8 mouse cellular contexts compared by ENCODE assay signal in the genomic region with DNA sequence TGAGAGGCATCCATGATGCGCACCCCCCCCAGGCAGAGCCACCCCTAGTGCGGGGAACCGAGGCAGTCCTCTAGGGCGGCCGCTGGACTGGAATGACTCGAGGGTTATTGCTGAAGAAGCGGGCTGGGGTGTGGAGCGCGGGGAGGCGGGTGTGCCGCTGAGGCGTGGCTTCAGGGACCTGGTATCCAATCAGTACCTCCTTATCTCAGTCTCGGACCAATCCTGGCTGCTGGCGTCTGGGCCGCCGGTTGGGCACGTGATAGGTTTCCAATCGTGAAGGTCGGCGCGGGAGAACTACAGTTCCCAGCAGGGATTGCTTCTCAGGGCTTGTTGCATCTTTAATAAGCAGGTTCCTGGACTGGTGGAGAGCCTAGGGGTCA. TPM values are rescaled to one million over a fixed set of nuclear protein-coding genes. Genes with fewer than 3 reads are reported as not detected.
DNase-seq lines count a peak whose midpoint lies in the region; ATAC-seq and TF ChIP-seq lines count a peak whose summit lies in the region.

No protein-coding gene starts in this region.

- in situ Hi-C loops in Patski (cut with MboI; ENCODE audit: low pct_unique_long_range_greater_than_20kb) = no loop called here

- peak; percentile 73 for DNase-seq in Patski (ENCODE audit: low read depth, low spot score)
- DNase-seq in cerebellum, postnatal 14 days = peak; percentile 95
- peak; percentile 96 to 97 for DNase-seq in frontal cortex, postnatal 14 days (ENCODE audit: low spot score in 2 of 2)
- peak; percentile 77 to 85 for DNase-seq in layer of hippocampus, postnatal 25 days (ENCODE audit: extremely low spot score in 1 of 2, low spot score in 1 of 2)
- DNase-seq in lung, postnatal 25 days (ENCODE audit: low spot score) = peak; percentile 97
- DNase-seq in retina, embryonic 14.5 days (ENCODE audit: low spot score) = peak; percentile 97
- peak; percentile 93 for DNase-seq in thymus, postnatal 4 days

- CTCF ChIA-PET in Patski (lab: Charles Lee) = interaction anchor here (1.8 kb wide), 1 partner anchor 14 kb away, joined by 6 read pairs; no protein-coding TSS in a partner anchor

- ATAC-seq in Patski = peak; percentile 99
- ATAC-seq in hindbrain, embryonic 13.5 days (ENCODE audit: low FRiP score) = peak; percentile 99

- under 1% methylated on average over 21 of the region's 21 CpGs for WGBS in hindbrain, embryonic 13.5 days

- H3K27me3 ChIP-seq in Patski = no peaks in the 10 kb centered on the region
- no peaks in the 10 kb centered on the region for H3K27me3 ChIP-seq in hindbrain, embryonic 13.5 days

- TF ChIP-seq CTCF in Patski (IDR thresholded peaks at IDR 0.05) = no peak

- H3K4me2 ChIP-seq in hindbrain, embryonic 13.5 days = peak overlapping the region; percentile 71

- H3K36me3 ChIP-seq in hindbrain, embryonic 13.5 days = peaks cover 25% of the 10 kb centered on the region

- POLR2A ChIA-PET in Patski (lab: Charles Lee) = no interaction called here

- H3K4me1 ChIP-seq in hindbrain, embryonic 13.5 days (replicated peaks) = peaks cover 14% of the 10 kb centered on the region

- no peaks in the 10 kb centered on the region for H3K9me3 ChIP-seq in hindbrain, embryonic 13.5 days

- H3K9ac ChIP-seq in hindbrain, embryonic 13.5 days = peak overlapping the region; percentile 90

- H3K4me3 ChIP-seq in hindbrain, embryonic 13.5 days = peak overlapping the region; percentile 95

- peak overlapping the region; percentile 94 for H3K27ac ChIP-seq in hindbrain, embryonic 13.5 days

RNA-seq across cellular contexts. Expression of gene Immt, which starts 0.4 kb away (rescaled TPM):
- polyA plus RNA-seq in Patski (2021) = 219 TPM
- 165 and 167 TPM in 2 replicates for polyA plus RNA-seq in hindbrain, embryonic 13.5 days (2015; fragmentation: Nextera tagmentation; extraction: Ambion mirVana)
- total RNA-seq in layer of hippocampus, postnatal 25 days (2021) = 100 to 1,000 TPM; 131 to 143 TPM

RNA-seq across cellular contexts. Expression of gene Mrpl35, which starts 4.8 kb away (rescaled TPM):
- polyA plus RNA-seq in Patski (2021) = 35.2 TPM
- polyA plus RNA-seq in hindbrain, embryonic 13.5 days (2015; fragmentation: Nextera tagmentation; extraction: Ambion mirVana) = 42.2 and 47.1 TPM in 2 replicates
- 10 to 100 TPM; 28.6 to 31.7 TPM for total RNA-seq in layer of hippocampus, postnatal 25 days (2021)

Comparison
In these comparisons a context has a peak if more than half of its experiments do, and no peak if none do; other contexts are left out.
1. Peak in every context shown above with its lines: DNase-seq, ATAC-seq, H3K4me3 ChIP-seq and H3K27ac ChIP-seq.